Mouse (Mus musculus) myocyte (in vitro differentiated cells): ENCODE data around the gene Igfbp4. TPM values are rescaled to one million over a fixed set of nuclear protein-coding genes. Genes with fewer than 3 reads are reported as not detected.

Experiments used
- H3K27me3 ChIP-seq: one replicate; pipeline ENCODE4 v1.6.1; 2011; ENCODE audit not compliant: control insufficient read depth, insufficient read depth, insufficient read length
- H3K36me3 ChIP-seq: one replicate; pipeline ENCODE4 v1.6.1; 2011; ENCODE audit not compliant: control insufficient read depth, insufficient read depth
- H3K4me2 ChIP-seq: one replicate; pipeline ENCODE4 v1.6.1; 2011; ENCODE audit warnings: low read depth, control low read depth
- H3K4me3 ChIP-seq: one replicate; pipeline ENCODE4 v1.5.1; 2011; ENCODE audit warnings: mild to moderate bottlenecking, control low read depth, moderate library complexity
- H3K79me2 ChIP-seq: one replicate; pipeline ENCODE4 v1.6.1; 2011; ENCODE audit not compliant: control insufficient read depth, insufficient read depth
- H3ac ChIP-seq: one replicate; pipeline ENCODE4 v1.6.1; 2011; ENCODE audit not compliant: control insufficient read depth, insufficient read length
- CEBPB ChIP-seq: IDR thresholded peaks from 2 replicates; pipeline ENCODE4 v1.6.1; 2011; ENCODE audit warnings: mild to moderate bottlenecking, moderate library complexity; ENCODE audit not compliant: poor library complexity, insufficient read depth, severe bottlenecking
- E2F4 ChIP-seq: IDR thresholded peaks from one replicate; pipeline ENCODE4 v1.6.1; 2011; ENCODE audit warnings: mild to moderate bottlenecking, control low read depth, moderate library complexity; ENCODE audit not compliant: insufficient read depth
- MAX ChIP-seq: IDR thresholded peaks from one replicate; pipeline ENCODE4 v1.6.1; 2011; ENCODE audit warnings: low read depth, mild to moderate bottlenecking, control low read depth
- MYOD1 ChIP-seq, 3 experiments: IDR thresholded peaks; one replicate each; pipeline ENCODE4 v1.6.1; 2011; ENCODE audit warnings: control low read depth in 2 of 3, low read depth in 2 of 3, mild to moderate bottlenecking in 2 of 3, moderate library complexity in 1 of 3; ENCODE audit not compliant: insufficient read length in 2 of 3, control insufficient read depth in 1 of 3
- MYOG ChIP-seq, 3 experiments: IDR thresholded peaks; one replicate each; pipeline ENCODE4 v1.6.1; 2011; ENCODE audit warnings: control low read depth in 2 of 3, low read depth in 2 of 3, mild to moderate bottlenecking in 2 of 3; ENCODE audit not compliant: insufficient read length in 2 of 3, control insufficient read depth in 1 of 3, insufficient read depth in 1 of 3
- POLR2A ChIP-seq: IDR thresholded peaks from one replicate; pipeline ENCODE4 v1.6.1; 2011; ENCODE audit warnings: low read depth, mild to moderate bottlenecking, control low read depth, moderate library complexity; ENCODE audit not compliant: insufficient read length
- POLR2AphosphoS2 ChIP-seq: IDR thresholded peaks from one replicate; pipeline ENCODE4 v1.6.1; 2011; ENCODE audit warnings: low read depth, control low read depth; ENCODE audit not compliant: insufficient read length
- REST ChIP-seq: IDR thresholded peaks from one replicate; pipeline ENCODE4 v1.6.1; 2011; ENCODE audit warnings: mild to moderate bottlenecking, control low read depth, moderate library complexity; ENCODE audit not compliant: insufficient read depth, insufficient read length
- SRF ChIP-seq: IDR thresholded peaks from one replicate; pipeline ENCODE4 v1.6.1; 2011; ENCODE audit warnings: low read depth; ENCODE audit not compliant: control insufficient read depth, insufficient read length
- TCF12 ChIP-seq: IDR thresholded peaks from one replicate; pipeline ENCODE4 v1.6.1; 2011; ENCODE audit warnings: mild to moderate bottlenecking, control low read depth; ENCODE audit not compliant: poor library complexity, insufficient read depth, severe bottlenecking
- TCF3 ChIP-seq: IDR thresholded peaks from one replicate; pipeline ENCODE4 v1.6.1; 2011; ENCODE audit warnings: low read depth, control low read depth; ENCODE audit not compliant: insufficient read length
- USF1 ChIP-seq: IDR thresholded peaks from one replicate; pipeline ENCODE4 v1.6.1; 2011; ENCODE audit warnings: low read depth, mild to moderate bottlenecking, control low read depth, moderate library complexity
- polyA plus RNA-seq: library from polyadenylated mRNA; unstranded; fragments of >200 nt; fragmentation: generic; extraction: Trizol; gene quantifications from one replicate; pipeline ENCODE4 v1.2.1, GENCODE M21; 2012; ENCODE audit warnings: missing spikeins

Igfbp4 gene
- polyA plus RNA-seq, 1 experiment: 58.6 TPM

GRCm38 (mm10) chr11:99088486-99088885, 47.4 kb downstream of the Igfbp4 start:
- no peak overlapping the region for H3ac ChIP-seq
- no peak overlapping the region for H3K4me2 ChIP-seq
- H3K4me3 ChIP-seq: no peak overlapping the region
- H3K27me3 ChIP-seq: no peaks in the 10 kb centered on the region
- no peak for TF ChIP-seq POLR2AphosphoS2
- TF ChIP-seq REST: no peak
- TF ChIP-seq CEBPB: no peak
- TF ChIP-seq MYOD1 (IDR thresholded peaks at IDR 0.05; ENCODE audit: control insufficient read depth in 1 of 3, insufficient read length in 2 of 3, low read depth in 2 of 3): no peak
- TF ChIP-seq USF1: no peak
- TF ChIP-seq TCF3: no peak
- TF ChIP-seq MYOG (IDR thresholded peaks at IDR 0.05; ENCODE audit: control insufficient read depth in 1 of 3, insufficient read depth in 1 of 3, insufficient read length in 2 of 3, low read depth in 2 of 3): no peak
- TF ChIP-seq SRF: no peak
- TF ChIP-seq E2F4: no peak
- TF ChIP-seq POLR2A: no peak
- TF ChIP-seq TCF12: no peak
- no peak for TF ChIP-seq MAX
- no peaks in the 10 kb centered on the region for H3K79me2 ChIP-seq
- no peaks in the 10 kb centered on the region for H3K36me3 ChIP-seq

- H3K79me2 ChIP-seq: no peaks in the 10 kb centered on the region
- no peak within 1 kb of the TSS for H3K4me2 ChIP-seq
- no peaks in the 10 kb centered on the region for H3K27me3 ChIP-seq
- TF ChIP-seq MAX (no peak), REST (no peak), TCF12 (no peak), E2F4 (no peak)
- no peak within 1 kb of the TSS for H3ac ChIP-seq
- H3K4me3 ChIP-seq: no peak within 1 kb of the TSS
- H3K36me3 ChIP-seq: no peaks in the 10 kb centered on the region
Observed at GRCm38 (mm10) chr11:99089077-99089601, 48.1 kb downstream of the Igfbp4 start, which contains the start of gene Tns4. Gene Tns4 (minus strand): TSS chr11:99089306.

GRCm38 (mm10) chr11:99090391-99090790, 49.3 kb downstream of the Igfbp4 start:
- no peak overlapping the region for H3K4me3 ChIP-seq
- H3K79me2 ChIP-seq: no peaks in the 10 kb centered on the region
- no peaks in the 10 kb centered on the region for H3K27me3 ChIP-seq
- TF ChIP-seq REST: no peak
- TF ChIP-seq POLR2AphosphoS2: no peak
- TF ChIP-seq POLR2A: no peak
- no peak overlapping the region for H3K4me2 ChIP-seq
- no peaks in the 10 kb centered on the region for H3K36me3 ChIP-seq
- no peak overlapping the region for H3ac ChIP-seq

- Histone ChIP-seq H3K4me3 (no peak overlapping the region), H3K36me3 (no peaks in the 10 kb centered on the region), H3K79me2 (no peaks in the 10 kb centered on the region), H3K4me2 (no peak overlapping the region), H3K27me3 (no peaks in the 10 kb centered on the region), H3ac (no peak overlapping the region)
- TF ChIP-seq CEBPB (no peak), TCF3 (no peak), POLR2A (no peak), SRF (no peak)
Observed at GRCm38 (mm10) chr11:99091666-99092065, 50.6 kb downstream of the Igfbp4 start.

GRCm38 (mm10) chr11:99093740-99094139, 52.7 kb downstream of the Igfbp4 start:
- H3K79me2 ChIP-seq: no peaks in the 10 kb centered on the region
- TF ChIP-seq POLR2A (no peak), TCF3 (no peak), CEBPB (no peak), USF1 (no peak), MAX (no peak), POLR2AphosphoS2 (no peak), SRF (no peak), REST (no peak), TCF12 (no peak), MYOG (IDR thresholded peaks at IDR 0.05; ENCODE audit: control insufficient read depth in 1 of 3, insufficient read depth in 1 of 3, insufficient read length in 2 of 3, low read depth in 2 of 3) (no peak)
- H3K4me3 ChIP-seq: no peak overlapping the region
- no peaks in the 10 kb centered on the region for H3K27me3 ChIP-seq
- no peaks in the 10 kb centered on the region for H3K36me3 ChIP-seq
- H3K4me2 ChIP-seq: no peak overlapping the region
- no peak overlapping the region for H3ac ChIP-seq
